Mouse (Mus musculus): Measurements from ENCODE around the gene Stx18.

The Stx18 gene

DNA sequence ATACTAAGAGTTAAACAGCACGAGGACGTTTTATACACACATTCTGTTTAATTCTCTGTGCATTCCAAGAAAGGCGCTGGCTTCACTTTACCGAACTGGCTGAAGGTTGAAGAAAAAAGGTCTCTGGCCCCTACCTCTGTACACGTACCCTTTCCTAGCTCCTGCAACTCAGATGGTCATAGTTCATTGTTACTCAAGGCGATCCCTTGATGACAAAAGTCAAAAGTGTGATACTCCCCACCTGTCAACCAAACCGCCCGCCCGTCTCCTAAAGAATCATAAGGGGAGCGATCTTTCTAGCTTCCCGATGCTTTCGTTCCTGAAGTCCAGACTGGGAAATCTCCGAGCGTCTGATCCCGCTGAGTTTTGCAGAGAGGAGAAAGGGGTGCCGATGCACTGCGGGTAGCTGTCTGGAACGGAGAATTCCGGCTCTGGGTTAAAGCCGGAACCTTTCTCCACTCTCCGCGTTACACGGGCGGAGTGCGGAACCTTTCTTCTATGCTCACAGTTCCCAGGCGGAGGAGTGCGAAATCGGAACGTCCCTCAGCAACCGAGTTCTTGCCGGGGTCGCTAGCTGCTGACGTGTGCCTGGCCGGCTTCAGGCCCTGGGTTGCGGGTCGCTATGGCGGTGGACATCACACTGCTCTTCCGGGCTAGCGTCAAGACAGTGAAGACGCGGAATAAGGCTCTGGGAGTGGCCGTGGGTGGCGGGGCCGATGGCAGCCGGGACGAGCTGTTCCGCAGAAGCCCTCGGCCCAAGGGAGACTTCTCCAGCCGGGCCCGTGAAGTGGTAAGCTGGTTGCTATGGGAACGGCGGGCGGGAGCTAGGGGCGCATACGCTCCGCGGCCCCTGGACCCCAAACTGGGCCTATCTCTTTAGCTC lies at the start of gene Stx18:
Gene Stx18 (plus strand): TSS at position 33 of the 883 bp plus-strand sequence.
- peak; percentile 80 for DNase-seq

- DNase-seq, result no peak
Measured at GRCm38 (mm10) chr5:37992346-37992745, 46.2 kb upstream of the Stx18 start.

DNA sequence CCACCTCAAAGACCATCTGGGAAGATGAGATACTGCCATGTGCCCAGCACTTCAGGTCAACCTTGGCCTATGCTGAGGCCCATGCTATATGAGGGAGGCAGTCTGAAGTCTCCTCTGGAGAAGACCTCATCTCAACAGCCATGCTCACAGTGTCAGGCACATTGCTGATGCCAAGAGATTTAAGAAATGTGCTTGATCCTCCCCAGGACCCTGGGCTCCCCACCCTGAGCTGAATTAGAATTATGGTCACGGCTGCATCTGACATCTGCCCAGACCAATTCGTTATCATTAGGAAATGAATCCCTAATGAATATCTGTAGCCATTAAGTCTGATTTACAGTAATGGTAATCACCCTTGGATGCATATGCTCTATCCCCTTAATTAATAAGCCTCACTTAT lies 39.7 kb upstream of the Stx18 start:
- DNase-seq, result no peak

- no peak for DNase-seq
Measured at GRCm38 (mm10) chr5:38002573-38002972, 36.0 kb upstream of the Stx18 start.

DNA sequence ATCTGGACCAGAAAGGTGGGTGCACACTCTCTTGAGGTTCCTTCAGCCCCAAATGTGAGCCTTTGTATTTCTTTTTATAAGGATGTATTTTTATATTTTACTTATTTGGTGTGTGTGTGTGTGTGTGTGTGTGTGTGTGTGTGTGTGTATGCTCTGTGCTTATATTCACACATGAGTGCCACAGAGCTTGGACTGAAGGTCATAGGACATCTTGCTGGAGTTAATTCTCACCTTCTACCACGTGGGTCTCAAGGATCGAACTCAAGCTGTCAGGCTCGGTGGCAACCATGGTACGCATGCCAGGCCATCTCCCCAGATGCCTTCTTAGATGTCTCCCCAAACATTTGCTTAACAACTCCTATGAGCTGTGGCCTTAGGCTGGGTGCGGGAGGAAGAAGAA lies 33.8 kb upstream of the Stx18 start:
- no peak for DNase-seq

DNA sequence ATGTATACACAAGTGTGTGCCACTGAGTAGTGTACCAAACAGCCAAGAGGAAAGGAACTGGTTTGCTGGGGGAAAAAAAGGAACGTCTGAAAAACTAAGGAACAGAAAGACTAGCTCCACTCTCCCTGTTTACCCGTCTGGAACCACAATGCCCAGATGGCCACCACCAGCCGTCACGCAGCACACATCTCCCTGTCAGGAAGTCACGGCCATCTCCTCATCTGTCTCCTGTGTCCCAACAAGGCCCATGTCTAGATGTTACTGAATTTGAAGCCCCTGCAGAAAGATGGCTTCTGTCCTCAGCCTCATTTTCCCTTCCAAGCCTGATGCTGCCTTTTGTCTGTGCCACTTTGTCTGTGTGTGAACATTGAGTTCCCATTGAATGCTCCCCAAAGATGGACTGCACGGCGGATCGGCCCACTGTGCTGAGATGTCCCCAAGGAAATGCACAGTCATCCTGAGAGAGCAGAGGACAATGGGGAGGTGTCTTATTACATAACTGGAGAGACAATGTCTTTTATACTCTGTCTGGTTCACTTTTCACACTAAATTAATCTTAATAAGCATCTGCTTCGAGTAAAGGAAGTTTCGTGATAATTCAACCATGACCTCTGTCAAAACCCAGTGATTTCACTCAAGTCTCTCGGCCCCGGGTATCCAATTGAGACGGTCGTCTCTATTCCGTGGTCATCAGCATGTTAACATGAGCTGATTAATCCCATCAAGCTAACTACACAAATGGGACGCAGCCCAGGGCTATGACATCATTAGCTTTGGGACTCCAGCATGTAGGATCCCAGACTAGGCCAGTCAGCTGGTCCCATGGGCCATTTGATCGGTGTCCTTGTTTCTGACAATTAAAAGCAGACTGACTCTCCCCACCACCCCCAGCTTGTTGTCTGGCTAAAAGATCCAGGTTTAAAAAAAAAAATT lies 31.9 kb upstream of the Stx18 start:
- no peak for DNase-seq

GRCm38 (mm10) chr5:38009071-38009470 lies 29.5 kb upstream of the Stx18 start:
- DNase-seq, result no peak

GRCm38 (mm10) chr5:38014916-38015315 lies 23.6 kb upstream of the Stx18 start:
- DNase-seq, result no peak

- no peak for DNase-seq
Measured at GRCm38 (mm10) chr5:38016945-38017344, 21.6 kb upstream of the Stx18 start.

DNA sequence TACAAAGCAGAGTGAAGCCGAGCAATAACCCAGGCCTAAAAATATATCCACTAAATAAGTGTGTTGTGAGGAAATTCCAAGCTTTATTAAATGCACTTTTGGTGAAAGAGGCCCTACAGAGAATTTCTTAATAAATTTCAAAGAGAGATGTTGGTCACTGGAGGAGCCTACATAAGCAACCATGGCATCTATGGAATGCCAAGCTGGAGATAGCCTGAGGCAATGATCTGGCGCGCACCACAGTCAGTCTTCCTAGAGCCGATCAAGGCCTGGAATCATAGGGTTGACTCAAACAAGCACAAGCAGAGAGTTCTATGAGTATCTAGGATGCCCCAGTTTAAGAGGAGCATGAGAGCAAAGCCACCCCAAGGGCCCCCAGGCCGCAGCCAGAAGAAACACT lies 10.9 kb upstream of the Stx18 start:
- DNase-seq, result no peak

GRCm38 (mm10) chr5:38038274-38038673 lies 268 bp upstream of the Stx18 start:
- no peak for DNase-seq

DNA sequence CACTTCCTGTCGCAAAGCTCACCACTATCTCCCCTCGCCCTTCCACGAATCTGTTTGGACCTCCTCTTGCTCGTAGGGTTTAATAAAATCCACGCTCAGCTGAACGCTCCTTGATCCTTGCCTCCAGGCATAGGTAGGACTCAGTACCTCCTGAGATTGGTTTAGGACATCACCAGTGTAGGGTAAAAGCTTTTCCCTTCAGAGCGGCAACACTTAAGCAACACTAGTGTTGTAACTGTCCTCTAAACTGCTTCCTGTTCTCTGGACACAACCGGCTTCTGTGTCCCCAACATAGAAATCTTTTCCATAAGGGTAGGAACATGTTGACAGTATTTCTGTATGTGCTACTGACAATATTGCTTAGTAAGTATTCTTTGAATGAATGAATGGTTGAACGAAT lies 1.3 kb downstream of the Stx18 start:
- no peak for DNase-seq

- no peak for DNase-seq
Measured at GRCm38 (mm10) chr5:38044923-38045322, 6.4 kb downstream of the Stx18 start.

- no peak for DNase-seq
Measured at GRCm38 (mm10) chr5:38048177-38048576, 9.6 kb downstream of the Stx18 start.

GRCm38 (mm10) chr5:38061051-38061450 lies 22.5 kb downstream of the Stx18 start:
- DNase-seq, result no peak

- no peak for DNase-seq
Measured at GRCm38 (mm10) chr5:38062709-38063108, 24.2 kb downstream of the Stx18 start.

- no peak for DNase-seq
Measured at GRCm38 (mm10) chr5:38063339-38063738, 24.8 kb downstream of the Stx18 start.

GRCm38 (mm10) chr5:38064043-38064575 lies 25.6 kb downstream of the Stx18 start:
- no peak for DNase-seq

- DNase-seq, result no peak
Measured at GRCm38 (mm10) chr5:38064701-38065100, 26.2 kb downstream of the Stx18 start.

DNA sequence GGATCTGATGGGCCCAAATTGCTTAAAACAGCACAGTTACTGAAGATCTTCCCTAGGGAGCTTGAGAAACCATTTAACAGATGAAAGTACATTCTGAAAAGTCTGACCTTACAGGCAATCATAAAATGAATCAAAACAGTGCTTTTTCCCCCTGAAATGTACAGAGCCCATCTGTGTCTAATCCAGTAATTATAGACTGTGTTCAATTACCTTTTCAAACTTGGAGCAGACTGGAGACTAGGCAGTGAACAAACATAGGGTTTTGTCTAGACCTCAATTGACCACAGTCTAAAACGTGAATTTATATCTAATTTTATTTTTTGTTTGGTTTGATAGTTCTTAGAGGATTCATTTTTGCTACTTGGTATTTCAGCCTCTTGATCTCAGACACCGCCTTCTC lies 26.9 kb downstream of the Stx18 start:
- no peak for DNase-seq

GRCm38 (mm10) chr5:38066606-38067005 lies 28.1 kb downstream of the Stx18 start:
- no peak for DNase-seq

GRCm38 (mm10) chr5:38076326-38076725 lies 37.8 kb downstream of the Stx18 start:
- DNase-seq, result no peak

GRCm38 (mm10) chr5:38078575-38078974 lies 40.0 kb downstream of the Stx18 start:
- no peak for DNase-seq
